Mouse (Mus musculus): ENCODE data around the gene Msantd2. TPM values are rescaled to one million over a fixed set of nuclear protein-coding genes. Genes with fewer than 3 reads are reported as not detected.

Gene Msantd2
- polyA plus RNA-seq, 1 experiment from 2014 or later = 24.8 TPM

- Histone ChIP-seq H3K4me3 (replicated peaks) (no peak overlapping the region), H3K4me2 (replicated peaks) (no peak overlapping the region), H3K9me3 (replicated peaks) (no peaks in the 10 kb centered on the region), H3K27ac (replicated peaks) (no peak overlapping the region), H3K27me3 (0 out of 2 replicates have a peak, but pooled peaks cover 4% of the 10 kb centered on the region), H3K36me3 (no peaks in the 10 kb centered on the region), H3K4me1 (peaks cover 7% of the 10 kb centered on the region; the same call in 1 of the 2 replicates), H3K9ac (no peak overlapping the region)
- 90% methylated on average over 2 of the region's 2 CpGs for WGBS
- no peak for ATAC-seq (ENCODE audit: insufficient number of reproducible peaks, low FRiP score, low TSS enrichment, low read depth)
Observed at GRCm38 (mm10) chr9:37560617-37561016, 71.5 kb downstream of the Msantd2 start.

GRCm38 (mm10) chr9:37563805-37564204 lies 74.7 kb downstream of the Msantd2 start:
- peaks cover 3% of the 10 kb centered on the region; the same call in 1 of the 2 replicates for H3K27me3 ChIP-seq
- H3K4me1 ChIP-seq = peaks cover 8% of the 10 kb centered on the region; the same call in 1 of the 2 replicates
- no peak for ATAC-seq (ENCODE audit: insufficient number of reproducible peaks, low FRiP score, low TSS enrichment, low read depth)
- H3K9ac ChIP-seq = no peak overlapping the region
- H3K4me3 ChIP-seq (replicated peaks) = no peak overlapping the region
- no peaks in the 10 kb centered on the region for H3K9me3 ChIP-seq (replicated peaks)
- 74% methylated on average over 1 of the region's 1 CpGs for WGBS
- no peaks in the 10 kb centered on the region for H3K36me3 ChIP-seq
- H3K4me2 ChIP-seq (replicated peaks) = no peak overlapping the region
- H3K27ac ChIP-seq (replicated peaks) = no peak overlapping the region

GRCm38 (mm10) chr9:37567019-37567418 lies 77.9 kb downstream of the Msantd2 start:
- Histone ChIP-seq H3K4me1 (peaks cover 8% of the 10 kb centered on the region; the same call in 1 of the 2 replicates), H3K9me3 (replicated peaks) (no peaks in the 10 kb centered on the region), H3K9ac (no peak overlapping the region), H3K27me3 (peaks cover 3% of the 10 kb centered on the region; the same call in 1 of the 2 replicates), H3K4me2 (replicated peaks) (no peak overlapping the region), H3K36me3 (no peaks in the 10 kb centered on the region), H3K27ac (replicated peaks) (no peak overlapping the region), H3K4me3 (replicated peaks) (no peak overlapping the region)
- WGBS = 96% methylated on average over 2 of the region's 2 CpGs
- ATAC-seq (ENCODE audit: insufficient number of reproducible peaks, low FRiP score, low TSS enrichment, low read depth) = no peak

GRCm38 (mm10) chr9:37567454-37567853 lies 78.3 kb downstream of the Msantd2 start:
- no peak overlapping the region for H3K9ac ChIP-seq
- H3K4me2 ChIP-seq (replicated peaks) = no peak overlapping the region
- whole genome bisulfite sequencing = 48% methylated on average over 5 of the region's 5 CpGs

GRCm38 (mm10) chr9:37567892-37568604 lies 78.9 kb downstream of the Msantd2 start:
- Histone ChIP-seq H3K9me3 (replicated peaks) (no peaks in the 10 kb centered on the region), H3K4me1 (peaks cover 8% of the 10 kb centered on the region; the same call in 1 of the 2 replicates), H3K27ac (replicated peaks) (no peak overlapping the region), H3K27me3 (peaks cover 3% of the 10 kb centered on the region; the same call in 1 of the 2 replicates), H3K9ac (no peak overlapping the region), H3K4me3 (replicated peaks) (no peak overlapping the region), H3K36me3 (no peaks in the 10 kb centered on the region), H3K4me2 (replicated peaks) (no peak overlapping the region)
- ATAC-seq (ENCODE audit: insufficient number of reproducible peaks, low FRiP score, low TSS enrichment, low read depth) = no peak
- 40% methylated on average over 15 of the region's 15 CpGs for WGBS

More at GRCm38 (mm10) chr9:37567454-37567853, 78.3 kb downstream of the Msantd2 start:
- H3K4me1 ChIP-seq = peaks cover 8% of the 10 kb centered on the region; the same call in 1 of the 2 replicates
- ATAC-seq (ENCODE audit: insufficient number of reproducible peaks, low FRiP score, low TSS enrichment, low read depth) = no peak
- no peak overlapping the region for H3K4me3 ChIP-seq (replicated peaks)
- peaks cover 3% of the 10 kb centered on the region; the same call in 1 of the 2 replicates for H3K27me3 ChIP-seq
- H3K27ac ChIP-seq (replicated peaks) = no peak overlapping the region
- H3K36me3 ChIP-seq = no peaks in the 10 kb centered on the region
- H3K9me3 ChIP-seq (replicated peaks) = no peaks in the 10 kb centered on the region

GRCm38 (mm10) chr9:37568605-37569214 lies 79.6 kb downstream of the Msantd2 start:
- WGBS = 46% methylated on average over 4 of the region's 4 CpGs
- Histone ChIP-seq H3K9ac (no peak overlapping the region), H3K27ac (replicated peaks) (no peak overlapping the region), H3K36me3 (no peaks in the 10 kb centered on the region), H3K9me3 (replicated peaks) (no peaks in the 10 kb centered on the region), H3K4me2 (replicated peaks) (no peak overlapping the region), H3K27me3 (peaks cover 3% of the 10 kb centered on the region; the same call in 1 of the 2 replicates), H3K4me1 (peaks cover 8% of the 10 kb centered on the region; the same call in 1 of the 2 replicates), H3K4me3 (replicated peaks) (no peak overlapping the region)
- ATAC-seq (ENCODE audit: insufficient number of reproducible peaks, low FRiP score, low TSS enrichment, low read depth) = no peak

- H3K36me3 ChIP-seq = no peaks in the 10 kb centered on the region
- no peak for ATAC-seq (ENCODE audit: insufficient number of reproducible peaks, low FRiP score, low TSS enrichment, low read depth)
- WGBS = 64% methylated on average over 2 of the region's 2 CpGs
Observed at GRCm38 (mm10) chr9:37569231-37569835, 80.2 kb downstream of the Msantd2 start.

GRCm38 (mm10) chr9:37572204-37572876 lies 83.2 kb downstream of the Msantd2 start:
- ATAC-seq (ENCODE audit: insufficient number of reproducible peaks, low FRiP score, low TSS enrichment, low read depth) = no peak
- Histone ChIP-seq H3K4me2 (replicated peaks) (no peak overlapping the region), H3K36me3 (no peaks in the 10 kb centered on the region), H3K9ac (no peak overlapping the region), H3K27me3 (peaks cover 2% of the 10 kb centered on the region; the same call in 1 of the 2 replicates), H3K27ac (replicated peaks) (no peak overlapping the region), H3K4me3 (replicated peaks) (no peak overlapping the region), H3K4me1 (peaks cover 16% of the 10 kb centered on the region), H3K9me3 (replicated peaks) (no peaks in the 10 kb centered on the region)
- WGBS = 59% methylated on average over 3 of the region's 3 CpGs

More at GRCm38 (mm10) chr9:37569231-37569835, 80.2 kb downstream of the Msantd2 start:
- H3K27ac ChIP-seq (replicated peaks) = no peak overlapping the region
- H3K9me3 ChIP-seq (replicated peaks) = no peaks in the 10 kb centered on the region
- H3K27me3 ChIP-seq = peaks cover 3% of the 10 kb centered on the region; the same call in 1 of the 2 replicates
- no peak overlapping the region for H3K4me3 ChIP-seq (replicated peaks)
- H3K9ac ChIP-seq = no peak overlapping the region
- peaks cover 8% of the 10 kb centered on the region; the same call in 1 of the 2 replicates for H3K4me1 ChIP-seq
- H3K4me2 ChIP-seq (replicated peaks) = no peak overlapping the region

Other genes with a start within 250 kb of the Msantd2 start
- 9.8 and 10.4 TPM in 2 replicates for gene Slc37a2, start 233.6 kb upstream of the Msantd2 start, polyA plus RNA-seq (2015; fragmentation: Nextera tagmentation; extraction: Ambion mirVana)
- gene Ccdc15, start 140.9 kb upstream of the Msantd2 start, polyA plus RNA-seq (2015; fragmentation: Nextera tagmentation; extraction: Ambion mirVana) = 7.2 and 8.7 TPM in 2 replicates
- 0.17 and 0.64 TPM in 2 replicates for gene Hepacam, start 122.0 kb upstream of the Msantd2 start, polyA plus RNA-seq (2015; fragmentation: Nextera tagmentation; extraction: Ambion mirVana)
- gene Robo4, start 87.4 kb upstream of the Msantd2 start, polyA plus RNA-seq (2015; fragmentation: Nextera tagmentation; extraction: Ambion mirVana) = 10.6 and 11.9 TPM in 2 replicates
- gene Robo3, start 56.1 kb upstream of the Msantd2 start, polyA plus RNA-seq (2015; fragmentation: Nextera tagmentation; extraction: Ambion mirVana) = 0.09 and 0.19 TPM in 2 replicates
- gene Esam, start 38.8 kb downstream of the Msantd2 start, polyA plus RNA-seq (2015; fragmentation: Nextera tagmentation; extraction: Ambion mirVana) = 52.1 and 56.3 TPM in 2 replicates
- 1.6 and 2.0 TPM in 2 replicates for gene Vsig2, start 49.9 kb downstream of the Msantd2 start, polyA plus RNA-seq (2015; fragmentation: Nextera tagmentation; extraction: Ambion mirVana)
- gene Nrgn, start 63.6 kb downstream of the Msantd2 start, polyA plus RNA-seq (2015; fragmentation: Nextera tagmentation; extraction: Ambion mirVana) = 7.9 and 10.9 TPM in 2 replicates
- 10.9 and 12.1 TPM in 2 replicates for gene Siae, start 66.4 kb downstream of the Msantd2 start, polyA plus RNA-seq (2015; fragmentation: Nextera tagmentation; extraction: Ambion mirVana)
- gene Spa17, start 124.4 kb downstream of the Msantd2 start, polyA plus RNA-seq (2015; fragmentation: Nextera tagmentation; extraction: Ambion mirVana) = 11.6 and 18.1 TPM in 2 replicates
- gene Tbrg1, start 168.0 kb downstream of the Msantd2 start, polyA plus RNA-seq (2015; fragmentation: Nextera tagmentation; extraction: Ambion mirVana) = 179 and 192 TPM in 2 replicates
- 38.1 TPM in 2 replicates for gene Panx3, start 179.9 kb downstream of the Msantd2 start, polyA plus RNA-seq (2015; fragmentation: Nextera tagmentation; extraction: Ambion mirVana)
- 0.09 and 0.16 TPM in 2 replicates for gene Olfr160, start 226.9 kb downstream of the Msantd2 start, polyA plus RNA-seq (2015; fragmentation: Nextera tagmentation; extraction: Ambion mirVana)